Mouse (Mus musculus): ENCODE measurements around the gene Fto.

The Fto gene

GRCm38 (mm10) chr8:91312835-91313832, at the start of gene Fto, which contains the start of gene Rpgrip1l:
Gene Fto, plus strand, starts transcription at chr8:91313525.
Gene Rpgrip1l, minus strand, starts transcription at chr8:91313262.
- DNase-seq (ENCODE audit: low spot score in 2 of 2): peak; percentile 94 to 95

- DNase-seq (ENCODE audit: low spot score in 2 of 2): no peak
Observed at GRCm38 (mm10) chr8:91263939-91264338, 49.4 kb upstream of the Fto start.

- no peak for DNase-seq (ENCODE audit: low spot score in 2 of 2)
Observed at GRCm38 (mm10) chr8:91264564-91264963, 48.8 kb upstream of the Fto start.

GRCm38 (mm10) chr8:91269374-91269958, 43.9 kb upstream of the Fto start:
- DNase-seq (ENCODE audit: low spot score in 2 of 2): no peak

GRCm38 (mm10) chr8:91273493-91273892, 39.8 kb upstream of the Fto start:
- DNase-seq (ENCODE audit: low spot score in 2 of 2): no peak

GRCm38 (mm10) chr8:91276337-91276736, 37.0 kb upstream of the Fto start:
- DNase-seq (ENCODE audit: low spot score in 2 of 2): no peak

GRCm38 (mm10) chr8:91278060-91278459, 35.3 kb upstream of the Fto start:
- DNase-seq (ENCODE audit: low spot score in 2 of 2): no peak

- no peak for DNase-seq (ENCODE audit: low spot score in 2 of 2)
Observed at GRCm38 (mm10) chr8:91280467-91281212, 32.7 kb upstream of the Fto start.

- DNase-seq (ENCODE audit: low spot score in 2 of 2): no peak
Observed at GRCm38 (mm10) chr8:91281545-91281944, 31.8 kb upstream of the Fto start.

- no peak for DNase-seq (ENCODE audit: low spot score in 2 of 2)
Observed at GRCm38 (mm10) chr8:91282655-91283054, 30.7 kb upstream of the Fto start.

GRCm38 (mm10) chr8:91283815-91284214, 29.5 kb upstream of the Fto start:
- no peak for DNase-seq (ENCODE audit: low spot score in 2 of 2)

GRCm38 (mm10) chr8:91286237-91286636, 27.1 kb upstream of the Fto start:
- DNase-seq (ENCODE audit: low spot score in 2 of 2): no peak

- no peak for DNase-seq (ENCODE audit: low spot score in 2 of 2)
Observed at GRCm38 (mm10) chr8:91290576-91290975, 22.7 kb upstream of the Fto start.

GRCm38 (mm10) chr8:91295786-91296185, 17.5 kb upstream of the Fto start:
- no peak for DNase-seq (ENCODE audit: low spot score in 2 of 2)

GRCm38 (mm10) chr8:91298672-91299071, 14.7 kb upstream of the Fto start:
- DNase-seq (ENCODE audit: low spot score in 2 of 2): no peak

GRCm38 (mm10) chr8:91304481-91305386, 8.6 kb upstream of the Fto start:
- peak in 1 of 2 experiments; percentile 30 for DNase-seq (ENCODE audit: low spot score in 2 of 2)

GRCm38 (mm10) chr8:91312342-91312741, 983 bp upstream of the Fto start:
- no peak for DNase-seq (ENCODE audit: low spot score in 2 of 2)

GRCm38 (mm10) chr8:91317567-91318227, 4.4 kb downstream of the Fto start:
- DNase-seq (ENCODE audit: low spot score in 2 of 2): no peak

GRCm38 (mm10) chr8:91318938-91319729, 5.8 kb downstream of the Fto start:
- no peak for DNase-seq (ENCODE audit: low spot score in 2 of 2)

GRCm38 (mm10) chr8:91323511-91323910, 10.2 kb downstream of the Fto start:
- DNase-seq (ENCODE audit: low spot score in 2 of 2): no peak

Data from urinary bladder, postnatal 4 days (tissue).